Mouse (Mus musculus): Measurements from ENCODE around the gene Wdr46. TPM values are rescaled to one million over a fixed set of nuclear protein-coding genes. Genes with fewer than 3 reads are reported as not detected.
"Not testable (repeated sequence)": the region's sequence is repeated elsewhere in the genome, so short reads cannot be mapped to it uniquely, and the experiment has no call there.

Gene Wdr46
- total RNA-seq, 2 experiments from 2014 or later: 10.1 to 11.5 TPM

DNA sequence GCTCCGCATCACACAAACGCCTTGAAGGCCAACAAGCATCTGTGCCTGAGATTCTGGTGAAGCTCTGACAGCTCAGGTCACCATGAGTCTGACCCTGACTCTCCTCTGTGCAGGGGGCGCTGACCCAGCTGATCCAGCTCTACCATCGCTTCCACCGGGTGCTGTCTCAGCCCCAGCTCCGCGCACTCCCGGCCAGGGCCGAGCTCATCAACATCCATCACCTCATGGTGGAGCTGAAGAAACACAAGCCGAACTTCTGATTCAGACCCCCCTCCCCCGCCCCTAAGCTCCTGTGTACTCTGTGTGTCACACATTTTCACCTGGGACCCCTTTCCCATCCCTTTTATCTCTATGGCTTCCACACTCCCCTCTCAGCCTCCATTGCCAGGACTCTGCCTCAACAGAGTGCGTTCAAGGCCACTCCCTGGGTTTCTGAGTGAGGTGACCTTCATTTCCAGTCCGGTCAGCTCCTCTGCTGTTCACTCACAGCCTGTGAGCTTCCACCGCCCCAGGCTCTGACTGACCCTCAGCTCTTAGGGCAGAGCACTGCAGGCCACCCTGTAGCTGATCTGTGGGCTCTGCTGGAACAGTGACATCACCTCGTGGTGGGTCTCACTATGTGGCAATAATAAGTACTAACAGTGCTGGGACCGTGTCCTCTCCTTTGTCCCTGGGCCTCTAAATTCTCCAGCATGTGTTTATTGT is 25.5 kb downstream of the Wdr46 start:
- intact Hi-C loops (cut with DNase I): loop anchor here (1.0 kb wide), 1 partner anchor 1336 kb away; no protein-coding TSS in a partner anchor
- no peak for DNase-seq

DNA sequence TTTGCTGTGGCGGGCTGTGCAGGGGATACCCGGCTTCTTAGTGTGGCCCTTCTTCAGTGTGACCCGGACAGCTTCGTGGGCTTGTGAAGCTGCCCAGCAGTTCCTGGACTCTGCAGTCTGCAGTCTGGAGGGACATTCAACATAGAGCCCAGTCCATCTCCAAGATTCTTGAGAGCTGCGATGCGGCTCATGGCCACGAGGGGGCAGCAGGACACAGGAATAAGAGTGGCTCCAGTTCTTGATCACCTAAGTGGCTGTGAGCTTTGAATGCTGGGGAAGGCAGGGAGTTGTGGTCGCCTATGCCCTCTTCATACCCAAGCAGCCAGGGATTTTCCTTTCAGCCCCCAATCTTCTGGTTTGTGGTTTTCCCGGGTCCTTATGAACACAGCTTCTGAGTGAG is 28.0 kb downstream of the Wdr46 start:
- DNase-seq: peak; percentile 80 to 86
- intact Hi-C loops (cut with DNase I): loop anchor here (1.0 kb wide), 1 partner anchor 14 kb away; no protein-coding TSS in a partner anchor

DNA sequence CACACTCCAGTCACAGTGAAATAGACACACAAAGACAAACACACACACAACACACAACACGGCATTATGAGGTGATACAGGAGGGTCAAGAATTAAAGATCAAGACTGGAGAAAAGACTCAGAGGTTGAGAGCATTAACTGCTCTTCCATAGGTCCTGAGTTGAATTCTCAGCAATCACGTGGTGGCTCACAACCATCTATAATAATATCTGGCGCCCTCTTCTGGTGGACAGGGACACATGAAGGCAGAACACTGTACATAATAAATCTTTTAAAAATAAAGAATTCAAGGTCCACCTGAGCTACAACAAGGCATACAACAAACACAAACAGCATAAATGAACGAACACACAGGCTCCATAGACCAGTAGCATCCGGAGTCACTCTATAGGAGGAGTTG is 28.5 kb downstream of the Wdr46 start:
- intact Hi-C loops (cut with DNase I): loop anchor here (1.0 kb wide), 1 partner anchor 13 kb away; no protein-coding TSS in a partner anchor
- DNase-seq: no peak

DNA sequence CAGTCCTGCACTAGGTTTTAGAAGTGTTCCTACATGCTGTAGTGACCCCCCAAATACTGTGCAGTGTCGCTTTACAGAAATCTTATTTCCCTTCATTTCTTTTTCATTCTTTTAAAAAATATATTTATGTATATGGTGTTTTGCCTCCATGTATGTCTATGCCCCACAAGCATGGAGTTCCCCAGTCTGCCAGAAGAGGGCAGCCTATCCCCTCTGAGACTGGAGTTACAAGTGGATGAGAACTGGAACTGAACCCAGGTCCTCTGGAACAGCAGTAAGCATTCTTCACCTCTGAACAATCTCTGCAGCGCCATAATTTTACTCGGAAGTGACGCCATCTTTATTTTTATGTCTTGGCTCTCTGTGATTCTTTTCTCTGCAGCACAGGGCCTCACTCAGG is 28.9 kb downstream of the Wdr46 start:
- intact Hi-C loops (cut with DNase I): no loop called here
- DNase-seq: no peak

DNA sequence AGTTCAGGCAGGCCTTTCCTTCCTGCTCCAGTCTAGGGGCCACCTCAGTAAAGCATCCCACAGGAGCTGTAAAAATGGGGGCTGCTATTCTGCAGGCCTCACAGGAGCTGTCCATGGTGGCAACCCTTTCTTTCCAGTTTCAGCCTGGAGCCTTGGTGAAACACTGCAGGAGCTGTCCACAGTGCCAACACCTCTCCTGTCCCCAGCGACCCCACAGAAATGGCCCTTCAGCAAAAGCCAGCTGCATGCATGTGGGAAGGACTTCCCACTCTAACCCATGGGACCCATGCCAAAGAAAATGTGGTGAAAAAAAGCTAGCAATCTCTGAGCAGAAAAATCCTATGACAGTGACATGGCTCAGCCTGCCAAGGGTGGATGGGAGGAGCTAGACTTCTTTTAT is 32.2 kb downstream of the Wdr46 start:
- no peak for DNase-seq
- intact Hi-C loops (cut with DNase I): loop anchor here (1.0 kb wide), 1 partner anchor 1299 kb away; no protein-coding TSS in a partner anchor

DNA sequence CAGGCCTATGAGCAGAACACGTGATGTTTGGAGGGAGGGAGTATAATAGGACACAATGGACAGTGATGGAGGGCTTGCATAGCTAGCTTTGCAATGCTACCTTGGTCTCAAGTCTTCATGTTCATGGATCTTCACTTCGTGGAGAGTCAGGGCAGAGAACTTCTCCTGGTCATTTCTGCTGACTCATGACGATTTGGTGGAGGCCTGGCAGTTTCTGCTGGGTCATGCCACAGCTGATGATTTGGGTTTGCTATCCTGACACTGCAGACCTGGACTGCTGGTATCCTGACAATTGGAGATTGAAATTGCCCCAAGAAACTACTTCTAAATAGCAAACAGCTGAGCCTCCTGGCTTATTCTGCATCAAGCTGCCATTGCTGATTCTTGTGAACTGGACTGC is 33.1 kb downstream of the Wdr46 start:
- no peak for DNase-seq
- intact Hi-C loops (cut with DNase I): no loop called here

DNA sequence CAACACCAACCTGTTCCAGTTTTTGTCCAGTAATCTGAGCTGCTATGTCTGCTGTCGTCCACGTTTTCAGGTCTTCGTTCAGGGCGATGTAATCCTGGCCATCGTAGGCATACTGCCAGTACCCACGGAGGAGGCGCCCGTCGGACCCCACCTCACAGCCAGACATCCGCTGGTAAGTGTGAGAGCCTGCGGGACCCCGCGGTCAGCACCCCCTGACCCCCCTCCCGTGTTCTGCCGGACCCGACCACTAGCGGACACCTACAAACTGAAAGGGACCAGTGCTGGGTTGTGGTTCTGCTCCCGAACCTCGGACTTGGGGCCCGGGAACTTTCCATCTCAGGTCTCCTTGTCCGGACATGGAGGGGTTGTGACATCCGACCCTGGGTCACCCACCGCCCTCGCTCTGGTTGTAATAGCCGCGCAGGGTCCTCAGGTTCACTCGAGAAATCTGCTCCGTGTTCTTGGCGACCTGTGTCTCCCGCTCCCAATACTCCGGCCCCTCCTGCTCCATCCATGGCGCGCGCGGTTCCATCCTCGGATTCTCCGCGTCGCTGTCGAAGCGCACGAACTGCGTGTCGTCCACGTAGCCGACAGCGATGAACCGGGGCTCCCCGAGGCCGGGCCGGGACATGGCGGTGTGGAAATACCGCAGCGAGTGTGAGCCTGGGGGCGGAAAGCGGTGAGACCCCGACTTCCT is 37.5 kb downstream of the Wdr46 start:
- DNase-seq: no peak
- intact Hi-C loops (cut with DNase I): no loop called here

DNA sequence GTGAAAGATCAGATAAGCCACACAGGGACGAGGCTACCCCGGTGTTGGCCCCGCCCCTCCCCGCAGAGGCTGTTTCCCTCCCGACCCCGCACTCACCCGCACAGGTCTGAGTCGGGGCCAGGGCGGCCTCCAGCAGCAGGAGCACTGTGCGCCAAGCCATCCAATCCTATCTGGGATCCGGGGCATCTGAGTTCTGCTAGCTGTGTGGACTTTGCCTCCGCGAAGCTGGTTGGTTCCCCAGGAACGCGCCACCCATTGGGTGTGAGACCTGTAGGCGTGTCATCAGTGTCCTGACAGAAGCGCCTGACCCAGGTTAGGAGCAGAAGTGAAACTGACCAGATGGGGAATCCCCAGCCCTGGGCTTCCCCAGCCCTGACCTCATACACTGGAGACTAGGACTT is 38.2 kb downstream of the Wdr46 start:
- DNase-seq: peak; percentile 76 to 79
- intact Hi-C loops (cut with DNase I): no loop called here

DNA sequence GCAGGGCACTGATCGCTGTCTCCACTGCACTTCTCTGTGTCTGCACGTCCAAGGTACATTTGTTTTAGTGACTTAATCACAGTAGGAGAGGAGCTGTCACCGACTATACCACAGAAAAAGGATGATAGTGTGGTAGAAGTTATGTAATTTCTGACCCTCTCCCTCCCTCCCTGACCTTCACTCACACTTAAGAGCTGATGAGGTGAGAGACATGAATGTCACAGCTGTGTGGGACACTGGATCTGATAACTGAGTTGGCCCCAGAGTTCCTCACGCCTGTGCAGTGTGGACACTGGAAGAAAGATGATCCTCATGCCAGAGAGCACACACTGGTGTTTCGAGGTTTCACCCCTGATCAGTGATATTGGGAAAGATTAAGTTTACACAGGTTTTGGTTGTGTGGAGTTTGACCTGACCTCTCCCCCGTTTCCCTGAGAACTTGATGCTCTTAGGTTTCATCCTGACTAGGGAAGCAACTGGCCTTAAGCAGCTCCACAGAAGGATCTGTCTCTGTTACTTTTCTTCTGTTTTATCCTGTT is 39.1 kb downstream of the Wdr46 start:
- intact Hi-C loops (cut with DNase I): no loop called here
- DNase-seq: no peak

DNA sequence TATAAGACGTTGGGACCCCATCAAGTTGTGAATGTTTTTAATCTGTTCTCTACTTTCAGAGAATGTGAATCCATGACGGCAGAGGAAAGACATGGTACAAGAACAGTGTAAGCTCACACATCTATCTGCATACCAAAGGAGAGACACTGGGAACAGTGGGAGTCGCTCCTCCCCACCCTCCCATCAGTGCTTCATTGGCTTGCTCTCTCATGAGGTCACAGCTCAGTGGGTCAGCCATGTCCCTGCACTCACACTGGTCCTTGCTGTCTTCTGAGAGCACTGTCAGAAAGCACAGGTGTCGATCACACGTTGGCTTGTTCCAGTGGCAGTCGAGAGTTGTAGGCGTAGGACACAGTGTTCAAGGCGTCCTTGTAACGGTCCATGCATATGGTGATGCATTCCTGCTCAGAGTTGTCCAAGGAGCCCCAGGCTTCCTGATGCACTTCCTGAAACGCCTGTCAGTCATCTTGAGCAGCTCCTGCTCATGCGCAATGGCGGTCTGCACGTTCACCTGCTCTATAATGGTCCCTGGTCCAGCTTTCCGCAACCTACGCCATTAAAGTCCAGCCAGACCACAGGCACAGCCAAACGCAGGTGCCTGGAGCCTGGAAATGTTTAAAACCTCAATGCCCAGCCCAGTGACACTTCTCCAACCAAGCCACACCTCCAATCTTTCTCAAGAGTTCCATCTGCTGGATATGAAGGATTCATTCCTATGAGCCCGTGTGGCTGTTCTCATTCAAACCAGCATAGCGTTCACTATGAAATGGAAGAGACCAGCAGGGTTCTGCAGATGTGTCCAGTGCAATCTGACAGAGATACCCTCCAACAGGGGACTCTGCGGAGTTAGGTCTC is 39.9 kb downstream of the Wdr46 start:
- DNase-seq: no peak
- intact Hi-C loops (cut with DNase I): no loop called here

DNA sequence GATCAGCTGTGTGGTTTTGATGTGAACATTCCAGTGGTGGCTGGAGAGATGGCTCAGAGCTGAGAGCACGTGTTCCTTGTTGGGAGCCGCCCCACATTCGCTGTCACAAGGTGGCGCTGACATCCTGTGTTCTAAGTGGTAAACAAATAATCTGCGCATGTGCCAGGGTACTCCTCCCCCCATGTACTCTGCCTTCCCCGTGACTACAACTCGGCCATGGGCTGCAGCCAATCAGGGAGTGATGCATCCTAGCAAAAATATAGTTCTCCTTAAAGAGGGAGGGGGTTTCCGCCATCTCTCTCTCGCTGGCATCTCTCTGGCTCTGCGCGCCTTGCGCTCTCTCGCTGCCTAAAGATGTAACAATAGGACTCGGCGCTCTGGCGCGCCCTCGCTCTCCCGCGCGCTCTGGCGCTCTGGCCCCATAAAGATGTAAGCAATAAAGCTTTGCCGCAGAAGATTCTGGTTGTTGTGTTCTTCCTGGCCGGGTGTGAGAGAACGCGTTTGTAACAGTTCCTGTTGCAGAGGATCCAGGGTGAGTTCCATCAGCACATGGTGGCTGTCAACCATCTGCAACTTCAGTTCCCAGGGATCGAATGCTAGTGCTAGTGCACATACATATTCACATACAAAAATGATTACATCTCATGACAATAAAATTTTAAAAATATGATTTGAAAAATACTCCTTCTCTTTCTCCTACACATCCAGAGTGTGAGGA is 40.9 kb downstream of the Wdr46 start:
- peak; percentile 85 to 86 for DNase-seq
- intact Hi-C loops (cut with DNase I): not testable (repeated sequence)

DNA sequence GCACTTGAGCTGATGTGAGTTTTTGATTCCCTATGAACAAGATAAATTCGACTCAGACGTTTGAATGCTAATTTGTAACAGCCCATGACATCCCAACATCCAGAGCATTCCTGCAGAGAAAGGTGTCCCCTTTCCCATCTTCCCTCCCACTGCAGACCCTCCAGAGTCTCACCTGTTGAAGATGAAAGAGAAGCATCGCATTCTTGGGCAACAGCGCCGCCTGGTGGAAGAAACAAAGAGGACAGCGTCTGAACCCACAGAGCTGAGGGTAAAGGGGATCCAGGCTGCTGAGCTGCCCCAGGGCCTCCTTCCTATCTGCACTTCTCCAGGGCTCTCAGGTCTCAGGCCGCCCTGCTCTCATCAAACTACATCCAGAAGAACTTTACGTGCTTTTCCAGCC is 41.7 kb downstream of the Wdr46 start:
- intact Hi-C loops (cut with DNase I): loop anchor here (1.0 kb wide), 1 partner anchor 14 kb away; no protein-coding TSS in a partner anchor
- DNase-seq: peak; percentile 76 to 83

DNA sequence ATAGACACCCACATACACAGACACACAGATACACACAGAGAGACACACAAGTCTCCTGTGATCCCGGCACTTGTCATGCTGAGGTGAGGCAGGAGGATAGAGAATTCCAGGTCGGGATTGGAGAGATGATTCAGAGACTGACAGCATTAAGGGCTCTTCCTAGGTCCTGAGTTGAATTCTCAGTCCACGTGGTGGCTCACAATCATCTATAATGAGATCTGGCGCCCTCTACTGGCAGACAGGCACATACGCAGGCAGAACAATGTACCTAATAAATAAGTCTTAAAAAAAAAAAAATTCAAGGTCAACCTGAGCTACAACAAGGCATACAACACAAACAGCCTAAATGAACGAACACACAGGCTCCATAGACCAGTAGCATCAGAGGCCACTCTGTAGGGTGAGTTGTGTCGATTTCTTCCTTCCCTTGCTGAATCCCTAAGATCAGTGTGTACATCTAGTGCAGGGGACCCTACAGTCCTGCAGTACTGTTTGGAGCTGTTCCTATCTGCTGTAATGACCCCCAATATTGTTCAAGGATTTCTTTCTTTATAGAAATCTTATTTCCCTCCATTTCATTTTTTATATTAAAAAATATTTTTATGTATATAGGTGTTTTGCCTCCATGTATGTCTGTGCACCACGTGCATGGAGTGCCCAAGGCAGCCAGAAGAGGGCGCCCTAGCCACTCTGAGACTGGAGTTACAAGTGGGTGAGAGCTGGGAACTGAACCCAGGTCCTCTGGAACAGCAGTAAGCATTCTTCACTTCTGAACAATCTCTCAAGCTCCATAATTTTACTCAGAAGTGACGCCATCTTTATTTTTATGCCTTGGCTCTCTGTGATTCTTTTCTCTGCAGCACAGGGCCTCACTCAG is 51.6 kb downstream of the Wdr46 start:
- intact Hi-C loops (cut with DNase I): no loop called here

DNA sequence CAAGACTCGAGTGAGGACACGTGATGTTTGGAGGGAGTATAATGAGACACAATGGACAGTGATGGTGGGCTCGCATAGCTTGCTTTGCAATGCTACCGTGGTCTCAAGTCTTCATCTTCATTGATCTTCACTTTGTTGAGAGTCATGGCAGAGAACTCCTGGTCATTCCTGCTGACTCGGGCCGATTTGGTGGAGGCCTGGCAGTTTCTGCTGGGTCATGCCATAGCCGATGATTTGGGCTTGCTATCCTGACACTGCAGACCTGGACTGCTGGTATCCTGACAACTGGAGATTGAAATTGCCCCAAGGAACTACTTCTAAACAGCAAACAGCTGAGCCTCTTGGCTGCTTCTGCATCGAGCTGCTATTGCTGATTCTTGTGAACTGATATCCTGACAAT is 54.5 kb downstream of the Wdr46 start:
- intact Hi-C loops (cut with DNase I): loop anchor here (1.0 to 5.0 kb wide), 2 partner anchors 897 to 1275 kb away; no protein-coding TSS in a partner anchor
- no peak for DNase-seq

More for the DNA sequence above, 51.6 kb downstream of the Wdr46 start:
- peak; percentile 57 to 64 for DNase-seq

DNA sequence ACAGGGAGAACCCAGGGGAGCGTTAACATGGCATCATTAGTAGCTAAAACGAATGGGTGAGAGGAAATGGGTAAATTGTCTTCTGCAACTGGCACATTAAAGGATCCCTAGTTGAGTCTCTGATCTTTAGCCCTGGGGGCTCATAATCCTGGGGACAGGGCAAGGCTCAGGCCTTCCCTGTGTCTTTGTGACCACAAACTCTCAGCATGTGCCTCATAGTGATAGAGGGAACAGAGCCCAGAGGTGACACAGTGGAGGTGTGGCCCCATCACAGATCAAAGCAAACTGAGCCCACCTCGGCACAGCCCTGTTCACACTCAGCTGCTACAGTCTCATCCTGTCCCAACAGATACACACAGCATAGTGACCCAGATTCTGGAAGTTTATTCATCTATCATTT is 55.2 kb downstream of the Wdr46 start:
- no peak for DNase-seq
- intact Hi-C loops (cut with DNase I): loop anchor here (5.0 kb wide), 1 partner anchor 897 kb away; no protein-coding TSS in a partner anchor

DNA sequence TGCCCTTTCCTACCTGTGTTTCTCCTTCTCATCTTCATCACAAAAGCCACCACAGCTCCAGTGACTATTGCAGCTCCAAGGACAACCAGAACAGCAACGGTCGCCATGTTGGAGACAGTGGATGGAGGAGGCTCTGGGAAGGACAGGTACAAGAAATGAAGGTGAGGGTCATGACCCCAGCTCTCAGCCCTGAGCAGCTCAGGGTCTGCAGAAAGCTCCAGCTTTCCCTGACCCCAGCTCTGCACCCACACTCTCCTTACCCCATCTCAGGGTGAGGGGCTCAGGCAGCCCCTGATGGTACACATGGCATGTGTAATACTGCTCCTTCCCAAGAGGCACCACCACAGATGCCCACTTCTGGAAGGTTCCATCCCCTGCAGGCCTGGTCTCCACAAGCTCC is 56.6 kb downstream of the Wdr46 start:
- intact Hi-C loops (cut with DNase I): loop anchor here (5.0 kb wide), 1 partner anchor 895 kb away; no protein-coding TSS in a partner anchor
- DNase-seq: not testable (repeated sequence)

DNA sequence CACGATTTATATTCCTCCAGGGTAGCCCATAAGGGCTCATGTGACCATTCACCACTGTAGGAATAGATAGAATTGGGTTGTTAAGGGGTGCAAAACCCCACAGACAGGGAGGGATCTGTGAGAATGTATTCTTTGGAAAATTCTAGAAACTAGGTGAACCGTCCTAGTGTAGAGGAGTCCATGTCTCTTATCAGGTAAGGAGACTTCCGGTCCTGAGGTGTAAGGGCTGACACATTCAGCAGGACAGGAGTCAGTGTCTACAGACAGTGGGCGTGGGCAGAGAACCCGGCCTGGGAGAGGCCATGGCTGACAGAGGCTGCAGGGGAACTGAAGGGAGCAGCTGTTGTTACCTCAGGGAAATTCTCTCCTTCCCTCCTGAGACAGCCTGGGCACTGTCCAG is 58.2 kb downstream of the Wdr46 start:
- intact Hi-C loops (cut with DNase I): loop anchor here (5.0 kb wide), 1 partner anchor 894 kb away; no protein-coding TSS in a partner anchor
- not testable (repeated sequence) for DNase-seq
